Mouse (Mus musculus): Measurements from ENCODE around the gene B3gnt9.

DNA sequence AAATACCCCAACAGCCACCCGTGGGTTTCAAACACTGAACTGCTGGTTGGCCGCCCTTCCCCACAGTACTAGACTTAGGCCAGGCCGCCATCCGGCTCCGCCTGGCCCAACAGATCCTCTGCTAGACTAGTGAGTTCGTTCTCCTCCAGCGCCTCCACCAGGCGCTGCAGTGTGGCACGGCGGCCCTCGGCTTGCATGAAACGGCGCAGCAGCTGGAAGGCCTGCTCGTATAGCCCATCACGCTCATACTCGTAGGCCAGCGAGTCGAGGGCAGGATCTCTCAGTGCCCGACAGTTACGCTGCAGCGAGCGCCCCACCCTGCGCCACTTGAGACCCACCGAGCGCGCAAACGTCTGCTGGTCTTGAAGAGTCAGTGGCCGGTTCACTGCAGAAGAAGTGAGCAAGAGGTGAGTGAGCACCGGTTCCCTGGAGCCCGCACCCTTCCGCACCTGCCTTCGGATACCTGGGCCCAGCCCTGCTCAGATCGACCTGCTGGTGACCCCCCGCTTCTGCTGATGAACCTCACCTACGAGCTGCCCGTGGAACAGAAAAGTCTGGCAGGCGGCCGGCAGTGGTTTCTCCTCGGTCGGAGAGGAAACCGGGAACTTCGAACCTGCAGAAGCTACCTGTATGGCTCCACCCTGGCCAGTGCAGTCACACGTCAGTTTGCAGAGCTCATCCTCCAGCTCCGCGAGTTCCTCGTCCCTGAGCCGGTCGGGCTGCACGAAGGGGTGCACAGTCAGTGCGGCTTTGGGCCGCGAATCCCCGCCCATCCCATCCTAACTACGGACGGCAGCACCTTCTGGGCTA lies 4.2 kb upstream of the B3gnt9 start:
- TF ChIP-seq CTCF (IDR thresholded peaks at IDR 0.05; ENCODE audit: control insufficient read depth, insufficient read depth, low read length): no peak
- TF ChIP-seq POLR2A (IDR thresholded peaks at IDR 0.05; ENCODE audit: borderline replicate concordance, control insufficient read depth, low read depth, low read length): no peak

All from bone marrow, adult 2 months (tissue).